Mouse (Mus musculus): ENCODE measurements around the gene Saysd1. TPM values are rescaled to one million over a fixed set of nuclear protein-coding genes. Genes with fewer than 3 reads are reported as not detected.

The Saysd1 gene
- total and polyA plus RNA-seq, 3 experiments, result 5.3 to 6.6 (median 5.9) TPM

- H3K4me2 ChIP-seq (ENCODE audit: insufficient read depth, low read depth, poor library complexity, severe bottlenecking), result no peak overlapping the region
- dilution Hi-C loops (cut with MboI; ENCODE audit: extremely low pct_ligation_motif_present, extremely low pct_unique_long_range_greater_than_20kb, low sequenced_read_pairs), result no loop called here
- in situ Hi-C loops (cut with MboI; ENCODE audit: low pct_ligation_motif_present, low pct_unique_long_range_greater_than_20kb, low sequenced_read_pairs), result no loop called here
- no peaks in the 10 kb centered on the region for H3K79me2 ChIP-seq (replicated peaks; ENCODE audit: control insufficient read depth, extremely low read depth, insufficient read depth, poor library complexity, severe bottlenecking)
- DNase-seq (ENCODE audit: extremely low read depth), result no peak
- peaks cover 0 to 3% of the 10 kb centered on the region in 2 experiments; a peak in 1 of 4 replicates for H3K4me1 ChIP-seq (ENCODE audit: control insufficient read depth in 1 of 2, insufficient read depth in 2 of 2)
- H3K27me3 ChIP-seq (replicated peaks), result peaks cover 8% of the 10 kb centered on the region
- no peak overlapping the region for H3K9ac ChIP-seq (ENCODE audit: insufficient read depth, low read depth)
- no peak overlapping the region for H3K4me3 ChIP-seq (replicated peaks in 1 of 3; ENCODE audit: low read depth in 2 of 3, low read length in 2 of 3, poor library complexity in 1 of 3)
- H3K9me3 ChIP-seq (replicated peaks; ENCODE audit: low read length), result no peaks in the 10 kb centered on the region
- no peak overlapping the region for H3K27ac ChIP-seq (ENCODE audit: insufficient read depth, low read depth)
- H3K36me3 ChIP-seq (replicated peaks in 1 of 2; ENCODE audit: control insufficient read depth in 1 of 2, insufficient read depth in 1 of 2, low read length in 1 of 2), result no peaks in the 10 kb centered on the region
- no peak for TF ChIP-seq SIN3A (IDR thresholded peaks at IDR 0.05; ENCODE audit: low read length)
These were observed 35.1 kb downstream of the Saysd1 start for GRCm38 (mm10) chr14:20103207-20103606.

- TF ChIP-seq MAZ (IDR thresholded peaks at IDR 0.05; ENCODE audit: low read depth, low read length), result no peak
- no peak for TF ChIP-seq IRF4 (IDR thresholded peaks at IDR 0.05; ENCODE audit: low read depth, low read length)
These were observed 40.3 kb downstream of the Saysd1 start for GRCm38 (mm10) chr14:20098061-20098460.

GRCm38 (mm10) chr14:20094942-20095341 is 43.4 kb downstream of the Saysd1 start:
- in situ Hi-C loops (cut with MboI; ENCODE audit: low pct_ligation_motif_present, low pct_unique_long_range_greater_than_20kb, low sequenced_read_pairs), result no loop called here
- dilution Hi-C loops (cut with MboI; ENCODE audit: extremely low pct_ligation_motif_present, extremely low pct_unique_long_range_greater_than_20kb, low sequenced_read_pairs), result no loop called here
- no peak for TF ChIP-seq ZNF384 (IDR thresholded peaks at IDR 0.05; ENCODE audit: low read depth, low read length)

More at GRCm38 (mm10) chr14:20098061-20098460, 40.3 kb downstream of the Saysd1 start:
- H3K9me3 ChIP-seq (replicated peaks; ENCODE audit: low read length), result peaks cover 3% of the 10 kb centered on the region
- peaks cover 40% of the 10 kb centered on the region for H3K27me3 ChIP-seq (replicated peaks)
- DNase-seq (ENCODE audit: extremely low read depth), result no peak
- dilution Hi-C loops (cut with MboI; ENCODE audit: extremely low pct_ligation_motif_present, extremely low pct_unique_long_range_greater_than_20kb, low sequenced_read_pairs), result no loop called here
- H3K27ac ChIP-seq (ENCODE audit: insufficient read depth, low read depth), result no peak overlapping the region
- H3K79me2 ChIP-seq (replicated peaks; ENCODE audit: control insufficient read depth, extremely low read depth, insufficient read depth, poor library complexity, severe bottlenecking), result no peaks in the 10 kb centered on the region
- no peak overlapping the region for H3K9ac ChIP-seq (ENCODE audit: insufficient read depth, low read depth)
- no peak overlapping the region for H3K4me2 ChIP-seq (ENCODE audit: insufficient read depth, low read depth, poor library complexity, severe bottlenecking)
- H3K4me1 ChIP-seq (ENCODE audit: control insufficient read depth in 1 of 2, insufficient read depth in 2 of 2), result no peaks in the 10 kb centered on the region
- in situ Hi-C loops (cut with MboI; ENCODE audit: low pct_ligation_motif_present, low pct_unique_long_range_greater_than_20kb, low sequenced_read_pairs), result no loop called here
- H3K36me3 ChIP-seq (replicated peaks in 1 of 2; ENCODE audit: control insufficient read depth in 1 of 2, insufficient read depth in 1 of 2, low read length in 1 of 2), result no peaks in the 10 kb centered on the region
- no peak overlapping the region for H3K4me3 ChIP-seq (replicated peaks in 1 of 3; ENCODE audit: low read depth in 2 of 3, low read length in 2 of 3, poor library complexity in 1 of 3)

GRCm38 (mm10) chr14:20093493-20093892 is 44.8 kb downstream of the Saysd1 start:
- no peak for TF ChIP-seq MAFK (IDR thresholded peaks at IDR 0.05; ENCODE audit: insufficient replicate concordance, low read length)
- no peak for TF ChIP-seq KAT2A (IDR thresholded peaks at IDR 0.05; ENCODE audit: insufficient replicate concordance, low read length)
- TF ChIP-seq GABPA (IDR thresholded peaks at IDR 0.05; ENCODE audit: insufficient replicate concordance, low read depth, low read length), result no peak
- no peak for TF ChIP-seq ZKSCAN1 (IDR thresholded peaks at IDR 0.05; ENCODE audit: borderline replicate concordance, low read depth, low read length)
- no peak for TF ChIP-seq CHD2 (IDR thresholded peaks at IDR 0.05; ENCODE audit: low read length)
- no peak for TF ChIP-seq USF2 (conservative IDR thresholded peaks at IDR 0.05; ENCODE audit: low read depth, low read length)
- no peak overlapping the region for H3K27ac ChIP-seq (ENCODE audit: insufficient read depth, low read depth)
- dilution Hi-C loops (cut with MboI; ENCODE audit: extremely low pct_ligation_motif_present, extremely low pct_unique_long_range_greater_than_20kb, low sequenced_read_pairs), result no loop called here
- no peak for DNase-seq (ENCODE audit: extremely low read depth)
- in situ Hi-C loops (cut with MboI; ENCODE audit: low pct_ligation_motif_present, low pct_unique_long_range_greater_than_20kb, low sequenced_read_pairs), result no loop called here
- no peak overlapping the region for H3K9ac ChIP-seq (ENCODE audit: insufficient read depth, low read depth)
- peaks cover 59% of the 10 kb centered on the region for H3K27me3 ChIP-seq (replicated peaks)
- no peak overlapping the region for H3K4me2 ChIP-seq (ENCODE audit: insufficient read depth, low read depth, poor library complexity, severe bottlenecking)
- no peak overlapping the region for H3K4me3 ChIP-seq (replicated peaks in 1 of 3; ENCODE audit: low read depth in 2 of 3, low read length in 2 of 3, poor library complexity in 1 of 3)
- H3K79me2 ChIP-seq (replicated peaks; ENCODE audit: control insufficient read depth, extremely low read depth, insufficient read depth, poor library complexity, severe bottlenecking), result no peaks in the 10 kb centered on the region
- H3K9me3 ChIP-seq (replicated peaks; ENCODE audit: low read length), result peaks cover 5% of the 10 kb centered on the region
- H3K4me1 ChIP-seq (ENCODE audit: control insufficient read depth in 1 of 2, insufficient read depth in 2 of 2), result no peaks in the 10 kb centered on the region
- H3K36me3 ChIP-seq (replicated peaks in 1 of 2; ENCODE audit: control insufficient read depth in 1 of 2, insufficient read depth in 1 of 2, low read length in 1 of 2), result no peaks in the 10 kb centered on the region

More at GRCm38 (mm10) chr14:20094942-20095341, 43.4 kb downstream of the Saysd1 start:
- Histone ChIP-seq H3K9me3 (replicated peaks; ENCODE audit: low read length) (peaks cover 3% of the 10 kb centered on the region), H3K36me3 (replicated peaks in 1 of 2; ENCODE audit: control insufficient read depth in 1 of 2, insufficient read depth in 1 of 2, low read length in 1 of 2) (no peaks in the 10 kb centered on the region), H3K9ac (ENCODE audit: insufficient read depth, low read depth) (no peak overlapping the region), H3K27me3 (replicated peaks) (peaks cover 60% of the 10 kb centered on the region), H3K79me2 (replicated peaks; ENCODE audit: control insufficient read depth, extremely low read depth, insufficient read depth, poor library complexity, severe bottlenecking) (no peaks in the 10 kb centered on the region), H3K27ac (ENCODE audit: insufficient read depth, low read depth) (no peak overlapping the region), H3K4me3 (replicated peaks in 1 of 3; ENCODE audit: low read depth in 2 of 3, low read length in 2 of 3, poor library complexity in 1 of 3) (no peak overlapping the region), H3K4me2 (ENCODE audit: insufficient read depth, low read depth, poor library complexity, severe bottlenecking) (no peak overlapping the region), H3K4me1 (ENCODE audit: control insufficient read depth in 1 of 2, insufficient read depth in 2 of 2) (no peaks in the 10 kb centered on the region)
- DNase-seq (ENCODE audit: extremely low read depth), result no peak

Measured in CH12.LX (cell line).